Mouse (Mus musculus): ENCODE results near the gene Gpat2. TPM values are rescaled to one million over a fixed set of nuclear protein-coding genes. Genes with fewer than 3 reads are reported as not detected.

Gene Gpat2
- polyA plus RNA-seq, 1 experiment from 2014 or later, result 0.14 TPM

DNA sequence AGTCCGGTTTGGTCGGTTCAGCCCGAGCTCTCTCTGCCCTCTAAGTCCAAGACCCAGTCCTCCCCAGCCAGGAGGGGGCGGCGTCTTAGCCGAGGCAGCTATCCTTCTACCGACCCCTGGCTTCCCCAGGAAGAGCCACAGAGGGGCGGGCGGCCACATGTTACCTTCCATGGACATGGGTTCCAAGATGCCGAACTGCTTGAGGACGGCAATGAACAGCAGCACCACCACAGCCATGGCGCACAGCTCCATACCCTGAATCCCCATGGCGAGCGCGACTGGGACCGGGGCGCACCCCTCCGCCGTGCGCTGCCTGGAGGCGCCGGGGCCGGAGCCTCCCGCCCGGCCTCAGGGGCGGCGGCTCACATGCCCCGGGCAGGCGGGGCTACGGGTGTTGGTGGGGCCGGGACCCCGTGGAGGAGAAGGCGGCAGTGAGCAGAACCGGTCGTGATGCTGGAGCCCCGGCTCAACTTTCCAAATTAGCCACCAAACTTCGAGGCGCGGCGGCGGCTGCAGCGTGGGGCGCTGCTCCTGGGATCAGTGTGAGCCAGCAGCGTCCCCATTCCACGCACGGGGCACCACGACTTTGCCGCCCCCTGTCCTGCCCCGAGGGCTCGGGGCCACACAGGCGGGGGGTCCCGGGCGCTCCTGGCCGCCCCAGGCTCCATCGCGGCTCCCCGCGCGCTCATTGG, 57.0 kb downstream of the Gpat2 start:
- Histone ChIP-seq H3K9me3 (no peaks in the 10 kb centered on the region), H3K36me3 (no peaks in the 10 kb centered on the region), H3K27ac (no peak overlapping the region), H3K4me2 (replicated peaks) (peak overlapping the region; percentile 97), H3K4me1 (peaks cover 36% of the 10 kb centered on the region), H3K4me3 (peak overlapping the region; percentile 62), H3K27me3 (peaks cover 78% of the 10 kb centered on the region), H3K9ac (peak overlapping the region; percentile 70)
- peak; percentile 51; the same call in 1 of the 2 replicates for ATAC-seq (ENCODE audit: low FRiP score, low read depth)
- WGBS, result under 1% methylated on average over 58 of the region's 59 CpGs

DNA sequence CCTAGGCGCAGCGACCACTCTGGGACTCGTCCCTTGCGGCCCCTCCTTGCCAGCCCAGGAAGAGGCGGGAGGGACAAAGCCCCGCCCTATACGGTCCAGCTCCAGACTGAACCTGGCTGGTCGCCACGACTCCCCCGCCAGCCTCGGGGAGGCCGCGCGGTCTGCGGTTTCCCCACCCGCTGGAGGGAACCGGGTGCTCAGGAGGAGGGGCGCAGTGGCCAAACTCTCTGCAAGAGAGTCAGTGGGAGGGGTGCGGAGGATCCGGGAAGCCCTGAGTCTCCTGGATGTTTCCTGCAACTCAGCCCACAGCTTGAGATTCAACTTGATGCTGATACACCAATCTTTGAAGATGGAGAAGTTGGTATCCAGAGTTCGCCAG, 57.5 kb downstream of the Gpat2 start:
- ATAC-seq (ENCODE audit: low FRiP score, low read depth), result peak; percentile 84
- peaks cover 36% of the 10 kb centered on the region for H3K4me1 ChIP-seq
- peaks cover 78% of the 10 kb centered on the region for H3K27me3 ChIP-seq
- no peaks in the 10 kb centered on the region for H3K9me3 ChIP-seq
- H3K36me3 ChIP-seq, result no peaks in the 10 kb centered on the region
- H3K9ac ChIP-seq, result peak overlapping the region; percentile 70
- WGBS, result under 1% methylated on average over 21 of the region's 21 CpGs
- H3K27ac ChIP-seq, result no peak overlapping the region
- peak overlapping the region; percentile 97 for H3K4me2 ChIP-seq (replicated peaks)
- peak overlapping the region; percentile 62 for H3K4me3 ChIP-seq

DNA sequence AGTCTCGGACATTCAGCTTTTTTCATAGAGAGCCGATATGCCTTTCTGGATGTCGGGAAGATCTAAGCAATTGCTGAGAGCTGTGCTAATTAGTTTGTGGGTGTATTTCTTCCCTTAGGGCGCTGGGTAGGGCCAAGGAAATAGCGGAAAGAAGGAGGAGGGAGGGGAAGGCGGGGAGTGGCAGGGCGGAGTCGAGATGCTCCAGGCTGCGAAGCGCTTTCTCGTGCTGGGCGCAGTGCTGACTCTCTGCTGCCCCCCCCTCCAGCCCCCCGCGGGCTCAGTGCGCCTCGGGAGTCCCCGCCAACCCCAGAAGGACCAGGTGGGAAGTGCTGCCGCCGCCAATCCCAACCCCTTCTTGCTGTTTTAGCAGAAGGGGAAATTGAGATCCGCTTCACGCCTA, 58.0 kb downstream of the Gpat2 start:
- H3K9me3 ChIP-seq, result no peaks in the 10 kb centered on the region
- under 1% methylated on average over 21 of the region's 21 CpGs for WGBS
- no peak overlapping the region for H3K27ac ChIP-seq
- H3K4me1 ChIP-seq, result peaks cover 36% of the 10 kb centered on the region
- no peak for ATAC-seq (ENCODE audit: low FRiP score, low read depth)
- peak overlapping the region; percentile 97 for H3K4me2 ChIP-seq (replicated peaks)
- peak overlapping the region; percentile 70; the same call in 1 of the 2 replicates for H3K9ac ChIP-seq
- no peaks in the 10 kb centered on the region for H3K36me3 ChIP-seq
- H3K4me3 ChIP-seq, result peak overlapping the region; percentile 62
- H3K27me3 ChIP-seq, result peaks cover 78% of the 10 kb centered on the region

DNA sequence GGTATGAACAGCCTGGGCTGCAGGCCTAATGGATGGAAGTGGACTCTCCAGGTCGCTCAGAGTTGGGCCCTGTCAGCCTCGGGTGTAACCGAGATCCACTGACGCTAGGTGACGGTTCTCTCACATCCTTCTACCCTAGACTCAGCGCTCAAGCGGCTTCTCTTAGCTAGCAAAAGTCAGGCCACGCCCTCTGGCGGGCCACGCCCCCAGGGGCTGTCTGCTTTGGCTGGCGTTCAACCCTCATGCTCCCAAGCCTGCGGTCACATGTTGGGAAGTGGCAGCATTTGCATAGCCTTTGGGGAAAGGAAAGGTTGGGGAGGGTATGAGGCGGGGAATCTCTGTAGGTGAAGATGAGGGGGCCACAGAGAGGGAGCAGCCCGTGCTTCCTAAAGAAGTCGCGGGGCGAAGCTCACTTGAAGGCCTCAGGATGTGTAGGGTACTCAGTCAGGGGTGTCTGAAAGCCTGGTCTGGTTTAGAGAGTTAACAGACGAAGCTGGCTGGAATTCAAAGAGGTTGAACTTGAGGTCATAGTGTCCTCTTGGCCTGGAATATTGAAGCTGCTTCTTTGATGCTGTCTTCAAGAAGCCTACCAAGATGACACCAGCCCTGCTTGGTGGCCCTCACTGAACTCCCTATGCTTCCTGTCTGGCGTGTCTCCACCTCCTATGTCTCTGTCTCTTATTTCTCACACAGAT, 59.6 kb downstream of the Gpat2 start:
- H3K4me3 ChIP-seq, result peak overlapping the region; percentile 31
- H3K27me3 ChIP-seq, result peaks cover 66% of the 10 kb centered on the region
- no peaks in the 10 kb centered on the region for H3K9me3 ChIP-seq
- H3K27ac ChIP-seq, result no peak overlapping the region
- H3K36me3 ChIP-seq, result no peaks in the 10 kb centered on the region
- ATAC-seq (ENCODE audit: low FRiP score, low read depth), result peak; percentile 58
- H3K4me2 ChIP-seq (replicated peaks), result peak overlapping the region; percentile 59
- 6% methylated on average over 19 of the region's 19 CpGs for WGBS
- H3K4me1 ChIP-seq, result peaks cover 36% of the 10 kb centered on the region
- peak overlapping the region; percentile 43 for H3K9ac ChIP-seq

Other genes starting within 250 kb of the Gpat2 start
- 2.3 and 2.4 TPM in 2 replicates for gene 1810024B03Rik, start 216.9 kb upstream of the Gpat2 start, polyA plus RNA-seq (2015; fragmentation: Nextera tagmentation; extraction: Ambion mirVana)
- 66.9 and 70.0 TPM in 2 replicates for gene Snrnp200, start 216.8 kb upstream of the Gpat2 start, polyA plus RNA-seq (2015; fragmentation: Nextera tagmentation; extraction: Ambion mirVana)
- 65.6 and 67.2 TPM in 2 replicates for gene Ciao1, start 177.4 kb upstream of the Gpat2 start, polyA plus RNA-seq (2015; fragmentation: Nextera tagmentation; extraction: Ambion mirVana)
- 30.8 and 32.2 TPM in 2 replicates for gene Tmem127, start 177.3 kb upstream of the Gpat2 start, polyA plus RNA-seq (2015; fragmentation: Nextera tagmentation; extraction: Ambion mirVana)
- 63.8 and 64.1 TPM in 2 replicates for gene Stard7, start 155.0 kb upstream of the Gpat2 start, polyA plus RNA-seq (2015; fragmentation: Nextera tagmentation; extraction: Ambion mirVana)
- gene Dusp2, start 89.0 kb upstream of the Gpat2 start, polyA plus RNA-seq (2015; fragmentation: Nextera tagmentation; extraction: Ambion mirVana), result 4.4 and 4.6 TPM in 2 replicates
- 0.06 and 0.14 TPM in 2 replicates for gene Astl, start 86.6 kb upstream of the Gpat2 start, polyA plus RNA-seq (2015; fragmentation: Nextera tagmentation; extraction: Ambion mirVana)
- 0.45 and 0.56 TPM in 2 replicates for gene Adra2b, start 62.0 kb upstream of the Gpat2 start, polyA plus RNA-seq (2015; fragmentation: Nextera tagmentation; extraction: Ambion mirVana)
- gene Fahd2a, start 19.4 kb downstream of the Gpat2 start, polyA plus RNA-seq (2015; fragmentation: Nextera tagmentation; extraction: Ambion mirVana), result 22.8 and 24.9 TPM in 2 replicates
- gene Kcnip3, start 96.9 kb downstream of the Gpat2 start, polyA plus RNA-seq (2015; fragmentation: Nextera tagmentation; extraction: Ambion mirVana), result 1.2 and 1.5 TPM in 2 replicates
- gene Prom2, start 116.3 kb downstream of the Gpat2 start, polyA plus RNA-seq (2015; fragmentation: Nextera tagmentation; extraction: Ambion mirVana), result 1.8 and 2.3 TPM in 2 replicates
- 5.2 and 6.1 TPM in 2 replicates for gene Zfp661, start 161.9 kb downstream of the Gpat2 start, polyA plus RNA-seq (2015; fragmentation: Nextera tagmentation; extraction: Ambion mirVana)
- gene Mrps5, start 162.0 kb downstream of the Gpat2 start, polyA plus RNA-seq (2015; fragmentation: Nextera tagmentation; extraction: Ambion mirVana), result 136 and 145 TPM in 2 replicates
- 1.4 and 1.6 TPM in 2 replicates for gene Mal, start 231.5 kb downstream of the Gpat2 start, polyA plus RNA-seq (2015; fragmentation: Nextera tagmentation; extraction: Ambion mirVana)